Mouse (Mus musculus) forebrain, embryonic 12.5 days (tissue): Measurements from ENCODE around the gene Pam. TPM values are rescaled to one million over a fixed set of nuclear protein-coding genes. Genes with fewer than 3 reads are reported as not detected.

Experiments used
- ATAC-seq: fragments of 200-750 bp; cut with Nextera tagmentation; 2 replicates; pipeline ENCODE4 v1.8.0; 2017; ENCODE audit warnings: moderate TSS enrichment; ENCODE audit not compliant: low FRiP score
- H3K27ac ChIP-seq: fragments of 300-500 bp; sonication (generic); 2 replicates; pipeline ENCODE4 v1.5.1; 2016; ENCODE audit warnings: mild to moderate bottlenecking
- H3K27me3 ChIP-seq: fragments of 300-500 bp; sonication (generic); 2 replicates; pipeline ENCODE4 v1.6.1; 2016; ENCODE audit warnings: mild to moderate bottlenecking
- H3K36me3 ChIP-seq: fragments of 300-500 bp; sonication (generic); replicated peaks from 2 replicates; pipeline ENCODE4 v1.6.1; 2016; ENCODE audit warnings: mild to moderate bottlenecking
- H3K4me1 ChIP-seq: fragments of 300-500 bp; sonication (generic); 2 replicates; pipeline ENCODE4 v1.6.1; 2016
- H3K4me2 ChIP-seq: fragments of 300-500 bp; sonication (generic); 2 replicates; pipeline ENCODE4 v1.6.1; 2016; ENCODE audit warnings: mild to moderate bottlenecking, moderate library complexity
- H3K4me3 ChIP-seq: fragments of 300-500 bp; sonication (generic); replicated peaks from 2 replicates; pipeline ENCODE4 v1.5.1; 2016; ENCODE audit warnings: mild to moderate bottlenecking
- H3K9ac ChIP-seq: fragments of 300-500 bp; sonication (generic); 2 replicates; pipeline ENCODE4 v1.6.1; 2016; ENCODE audit warnings: mild to moderate bottlenecking
- H3K9me3 ChIP-seq: fragments of 300-500 bp; sonication (generic); 2 replicates; pipeline ENCODE4 v1.6.1; 2016
- WGBS: fragments of 180-500 bp; shearing (Covaris S2); methylation state at CpG from one replicate; pipeline ENCODE4 v1.1.7; 2016; 5-methylcytosine and 5-hydroxymethylcytosine counted together
- polyA plus RNA-seq: library from polyadenylated mRNA; unstranded; fragments of >200 nt; fragmentation: Nextera tagmentation; extraction: Ambion mirVana; gene quantifications from 2 replicates; pipeline ENCODE4 v1.2.1, GENCODE M21; 2016

Gene Pam
- polyA plus RNA-seq, 1 experiment from 2014 or later = 29.8 TPM

DNA sequence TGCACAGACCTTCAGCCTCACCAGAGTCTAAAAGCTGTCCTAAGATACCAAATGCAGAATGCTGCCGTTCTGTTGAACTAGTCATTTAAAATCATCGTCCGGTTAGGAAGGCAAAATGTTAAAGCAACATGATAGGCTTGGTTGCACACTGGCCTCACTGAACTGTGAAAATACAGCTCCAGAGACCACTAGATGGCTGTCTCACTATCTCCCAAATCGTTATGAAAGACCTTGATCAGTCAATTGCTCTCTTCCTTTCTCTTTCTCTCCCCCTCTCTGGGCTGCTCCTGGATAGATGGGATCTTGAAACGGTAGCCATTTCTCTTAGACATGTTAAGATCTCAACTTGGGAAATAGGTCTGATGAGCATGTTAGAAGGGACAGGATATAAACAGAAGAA, 223.0 kb downstream of the Pam start:
- H3K9ac ChIP-seq = no peak overlapping the region
- no peak overlapping the region for H3K4me2 ChIP-seq
- H3K27me3 ChIP-seq = no peaks in the 10 kb centered on the region
- no peaks in the 10 kb centered on the region for H3K4me1 ChIP-seq
- H3K4me3 ChIP-seq = no peak overlapping the region
- no peak for ATAC-seq
- no peaks in the 10 kb centered on the region for H3K9me3 ChIP-seq
- 56% methylated on average over 5 of the region's 5 CpGs for WGBS
- no peak overlapping the region for H3K27ac ChIP-seq
- no peaks in the 10 kb centered on the region for H3K36me3 ChIP-seq

DNA sequence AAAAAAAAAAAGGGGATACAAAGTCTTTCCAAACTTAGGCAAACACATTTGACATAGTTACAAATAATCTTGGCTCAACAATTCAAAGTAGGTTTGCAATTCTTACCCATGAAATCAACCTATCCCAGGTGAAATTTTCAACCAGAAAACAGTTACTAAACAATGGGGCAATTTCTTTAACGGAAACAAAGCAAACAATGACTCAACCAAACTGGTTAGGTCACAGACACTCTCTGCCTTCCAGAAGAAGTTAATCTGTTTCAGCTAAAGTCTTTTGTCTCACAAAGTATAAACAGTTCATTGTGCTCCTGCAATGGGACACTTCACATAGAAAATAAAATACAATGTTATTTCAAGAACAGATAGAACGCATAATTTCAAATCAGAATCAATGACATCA, 223.4 kb downstream of the Pam start:
- Histone ChIP-seq H3K9me3 (no peaks in the 10 kb centered on the region), H3K27ac (no peak overlapping the region), H3K4me3 (no peak overlapping the region), H3K9ac (no peak overlapping the region), H3K36me3 (no peaks in the 10 kb centered on the region), H3K4me2 (no peak overlapping the region), H3K4me1 (no peaks in the 10 kb centered on the region), H3K27me3 (no peaks in the 10 kb centered on the region)
- ATAC-seq = no peak
- 87% methylated on average over 2 of the region's 2 CpGs for WGBS

DNA sequence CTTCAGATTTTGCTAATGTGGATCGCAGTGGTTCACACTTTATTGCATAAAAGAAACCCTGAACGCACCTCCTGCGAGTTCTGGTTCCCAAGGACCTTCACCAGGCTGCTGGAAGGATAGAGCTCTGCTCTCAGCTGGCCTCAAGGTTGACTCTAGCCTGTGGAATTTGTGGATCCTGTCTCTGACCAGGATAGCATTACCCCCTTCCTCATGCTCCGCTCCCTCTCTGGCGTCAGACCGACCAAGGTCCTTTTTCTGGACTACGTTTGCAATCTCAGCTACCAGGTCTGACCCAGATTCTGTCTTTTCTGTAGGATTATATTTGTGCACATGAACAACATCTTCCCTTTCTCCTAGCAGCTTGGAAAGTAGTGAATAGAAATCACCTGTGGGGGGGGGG, 231.3 kb downstream of the Pam start:
- no peak overlapping the region for H3K4me3 ChIP-seq
- H3K27ac ChIP-seq = no peak overlapping the region
- ATAC-seq = no peak
- 96% methylated on average over 7 of the region's 7 CpGs for WGBS
- H3K27me3 ChIP-seq = no peaks in the 10 kb centered on the region
- H3K4me2 ChIP-seq = no peak overlapping the region
- H3K9me3 ChIP-seq = no peaks in the 10 kb centered on the region
- peaks cover 10% of the 10 kb centered on the region for H3K4me1 ChIP-seq
- H3K9ac ChIP-seq = no peak overlapping the region
- no peaks in the 10 kb centered on the region for H3K36me3 ChIP-seq

DNA sequence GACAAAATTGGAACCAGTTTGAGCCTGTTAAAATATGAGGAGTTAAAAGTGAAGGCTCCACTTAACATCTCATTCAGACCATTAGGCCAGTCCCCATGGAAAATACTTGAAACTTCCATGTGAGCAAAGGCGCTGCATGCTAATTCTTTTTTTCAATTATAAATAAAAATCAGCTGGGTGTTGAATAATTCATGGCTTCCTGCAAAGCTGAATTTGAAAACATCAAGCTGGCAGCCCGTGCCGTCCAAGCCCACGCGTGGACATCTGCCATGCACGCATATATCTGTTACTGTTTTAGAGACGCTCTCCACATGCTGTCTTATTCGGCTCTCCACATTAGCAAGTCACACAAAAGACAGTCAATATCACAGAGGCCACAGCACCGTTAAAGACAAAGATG, 232.3 kb downstream of the Pam start:
- H3K36me3 ChIP-seq = no peaks in the 10 kb centered on the region
- H3K27me3 ChIP-seq = no peaks in the 10 kb centered on the region
- H3K9ac ChIP-seq = no peak overlapping the region
- ATAC-seq = peak; percentile 84
- H3K27ac ChIP-seq = no peak overlapping the region
- no peaks in the 10 kb centered on the region for H3K9me3 ChIP-seq
- H3K4me2 ChIP-seq = no peak overlapping the region
- 37% methylated on average over 9 of the region's 9 CpGs for WGBS
- peaks cover 10% of the 10 kb centered on the region for H3K4me1 ChIP-seq
- H3K4me3 ChIP-seq = no peak overlapping the region

DNA sequence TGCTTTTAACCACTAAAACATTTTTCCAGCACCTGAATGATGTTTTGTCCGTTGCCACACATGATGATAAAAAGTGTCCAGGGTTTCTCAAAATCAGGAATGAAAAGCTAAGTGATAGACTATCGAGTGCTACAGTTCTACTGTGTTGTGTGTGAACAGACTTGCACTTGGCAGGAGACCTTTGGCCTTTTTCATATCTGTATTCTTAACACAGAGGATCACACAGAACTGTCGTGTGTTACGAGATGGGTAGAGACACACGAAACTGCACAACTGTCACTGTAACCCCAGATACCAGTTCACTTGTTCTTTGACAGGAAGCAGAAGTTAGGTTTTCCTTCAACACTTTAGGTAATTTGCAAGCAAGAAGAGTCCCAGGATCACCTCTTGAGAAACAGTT, 232.7 kb downstream of the Pam start:
- H3K4me3 ChIP-seq = no peak overlapping the region
- peaks cover 10% of the 10 kb centered on the region for H3K4me1 ChIP-seq
- H3K9ac ChIP-seq = no peak overlapping the region
- H3K27me3 ChIP-seq = no peaks in the 10 kb centered on the region
- no peaks in the 10 kb centered on the region for H3K9me3 ChIP-seq
- H3K27ac ChIP-seq = no peak overlapping the region
- peak; percentile 31; the same call in 1 of the 2 replicates for ATAC-seq
- no peaks in the 10 kb centered on the region for H3K36me3 ChIP-seq
- WGBS = 71% methylated on average over 5 of the region's 5 CpGs
- no peak overlapping the region for H3K4me2 ChIP-seq

DNA sequence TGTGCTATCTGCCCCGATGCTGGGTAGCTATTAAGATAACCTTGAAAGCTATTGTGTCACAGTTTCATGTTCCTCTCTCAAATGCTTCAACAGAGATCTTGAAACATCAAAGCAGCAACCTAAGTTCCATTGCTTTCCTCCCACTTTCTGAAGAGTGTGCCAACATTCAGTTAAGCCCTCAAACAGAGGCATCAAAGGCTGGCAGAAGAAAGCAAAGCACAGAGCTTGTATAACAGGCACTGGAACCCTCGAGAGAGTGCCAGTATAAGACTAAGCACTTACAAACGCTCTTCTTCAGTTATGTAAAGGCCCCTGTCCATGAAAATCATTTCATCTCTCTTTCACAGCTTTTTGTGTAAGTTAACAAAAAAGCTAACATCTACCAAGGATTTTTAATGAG, 241.2 kb downstream of the Pam start:
- ATAC-seq = no peak
- WGBS = 74% methylated on average over 3 of the region's 3 CpGs

DNA sequence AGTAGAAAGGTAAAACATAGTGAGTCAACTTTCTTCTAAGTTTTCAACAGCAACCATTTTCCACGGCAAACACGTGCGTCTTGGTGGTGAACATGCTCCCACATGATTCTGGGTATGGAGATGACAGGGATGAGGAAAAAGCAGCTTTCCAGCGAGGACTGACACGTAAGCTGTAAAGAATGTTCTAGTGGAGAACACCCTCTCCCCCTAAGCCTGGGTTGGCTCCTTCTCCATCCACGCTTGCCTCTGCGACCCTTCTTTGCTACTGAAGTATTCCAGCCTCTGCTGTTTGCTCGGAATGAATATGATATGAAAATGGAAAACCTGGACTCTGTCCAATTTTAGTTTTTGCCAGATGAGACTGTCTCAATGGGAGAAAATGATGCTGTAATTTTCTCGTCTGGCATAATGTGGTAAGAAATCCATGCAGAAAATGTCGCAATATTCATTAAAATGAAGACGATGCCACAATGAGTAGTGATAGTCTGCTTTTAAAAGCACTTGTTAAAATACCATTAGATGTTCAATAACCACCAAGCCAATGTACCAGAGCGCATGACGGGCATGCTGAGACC, 243.8 kb downstream of the Pam start:
- H3K4me3 ChIP-seq = no peak overlapping the region
- H3K4me2 ChIP-seq = no peak overlapping the region
- H3K27me3 ChIP-seq = no peaks in the 10 kb centered on the region
- H3K36me3 ChIP-seq = no peaks in the 10 kb centered on the region
- no peaks in the 10 kb centered on the region for H3K9me3 ChIP-seq
- peaks cover 21% of the 10 kb centered on the region for H3K4me1 ChIP-seq
- no peak for ATAC-seq
- H3K27ac ChIP-seq = no peak overlapping the region
- 92% methylated on average over 13 of the region's 13 CpGs for WGBS
- H3K9ac ChIP-seq = no peak overlapping the region

More for the DNA sequence above, 241.2 kb downstream of the Pam start:
- H3K36me3 ChIP-seq = no peaks in the 10 kb centered on the region
- H3K4me1 ChIP-seq = 0 out of 2 replicates have a peak, but pooled peaks cover 3% of the 10 kb centered on the region
- no peaks in the 10 kb centered on the region for H3K9me3 ChIP-seq
- no peak overlapping the region for H3K9ac ChIP-seq
- no peaks in the 10 kb centered on the region for H3K27me3 ChIP-seq
- H3K4me2 ChIP-seq = no peak overlapping the region
- H3K27ac ChIP-seq = no peak overlapping the region
- no peak overlapping the region for H3K4me3 ChIP-seq

DNA sequence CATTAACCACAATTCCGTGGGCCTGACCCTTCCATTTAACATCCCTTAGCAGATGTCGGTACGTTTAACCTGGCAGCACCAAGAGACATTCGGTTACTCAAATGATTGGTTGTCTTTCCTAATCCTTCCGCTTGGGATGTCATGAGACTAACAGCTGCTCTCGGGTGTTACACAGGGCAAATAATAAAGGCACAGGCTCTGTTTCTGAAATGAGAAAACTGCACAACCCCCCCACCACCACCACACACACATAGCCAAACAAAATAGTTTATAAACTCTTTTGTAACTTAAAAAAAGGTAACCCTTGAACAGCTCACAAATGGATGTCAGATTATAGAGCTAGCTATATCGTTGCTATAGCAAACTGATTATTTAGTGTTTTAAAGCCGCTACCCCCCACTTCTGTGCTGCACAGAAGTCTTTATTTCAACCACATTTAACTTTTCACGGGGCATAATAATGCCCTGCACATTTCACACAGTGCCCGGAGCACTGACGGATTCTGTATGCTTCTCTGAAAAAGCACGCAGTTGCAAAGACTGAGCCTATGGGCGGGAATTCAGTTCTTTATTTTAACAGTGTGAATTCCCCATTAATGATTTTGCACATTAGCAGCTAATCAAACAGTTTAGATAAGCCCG, 246.7 kb downstream of the Pam start:
- H3K9me3 ChIP-seq = no peaks in the 10 kb centered on the region
- ATAC-seq = peak; percentile 83
- H3K4me1 ChIP-seq = peaks cover 21% of the 10 kb centered on the region
- WGBS = 10% methylated on average over 14 of the region's 14 CpGs
- H3K4me3 ChIP-seq = no peak overlapping the region
- peak overlapping the region; percentile 32 for H3K4me2 ChIP-seq
- H3K36me3 ChIP-seq = no peaks in the 10 kb centered on the region
- no peak overlapping the region for H3K9ac ChIP-seq
- peak overlapping the region; percentile 36; the same call in 1 of the 2 replicates for H3K27ac ChIP-seq
- no peaks in the 10 kb centered on the region for H3K27me3 ChIP-seq

DNA sequence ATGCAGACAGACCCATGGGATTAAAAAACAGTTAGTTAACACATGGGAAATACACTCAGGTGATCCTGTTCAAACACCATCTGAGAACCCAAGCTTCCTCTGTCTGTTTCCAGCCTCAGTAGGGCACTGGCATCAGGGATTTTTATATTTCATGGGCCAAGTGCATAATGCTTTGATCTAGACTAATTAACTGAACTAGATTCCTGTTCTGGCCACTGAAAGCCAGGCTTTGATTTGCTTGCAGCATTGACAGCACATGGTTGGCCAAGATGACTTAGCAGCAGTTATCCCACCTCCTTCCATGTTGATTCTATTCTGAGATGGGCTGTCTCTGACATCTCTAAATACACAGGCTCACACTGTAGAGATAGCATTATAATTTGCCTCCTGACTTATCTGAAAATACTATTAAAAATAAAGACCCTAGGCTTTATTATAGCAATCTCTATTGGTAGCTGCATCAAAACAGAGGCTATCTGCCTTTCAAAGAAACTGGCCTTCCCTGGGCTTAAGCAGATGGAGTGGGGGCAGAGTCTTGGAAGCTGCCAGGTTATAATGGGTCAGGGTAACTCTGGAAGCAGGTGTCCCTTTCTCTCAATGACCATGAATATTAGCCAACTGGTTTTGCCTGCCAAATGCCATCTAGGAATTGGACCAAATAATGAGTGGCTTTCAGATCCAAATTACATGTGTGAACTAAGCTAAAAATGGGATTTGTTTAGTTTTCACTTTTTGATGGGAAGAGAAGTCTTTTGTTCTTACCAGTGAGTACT, 252.0 kb downstream of the Pam start:
- no peak overlapping the region for H3K9ac ChIP-seq
- H3K27me3 ChIP-seq = no peaks in the 10 kb centered on the region
- H3K4me2 ChIP-seq = no peak overlapping the region
- H3K4me1 ChIP-seq = peaks cover 10% of the 10 kb centered on the region
- no peak for ATAC-seq
- H3K4me3 ChIP-seq = no peak overlapping the region
- H3K9me3 ChIP-seq = no peaks in the 10 kb centered on the region
- no peaks in the 10 kb centered on the region for H3K36me3 ChIP-seq
- H3K27ac ChIP-seq = no peak overlapping the region

DNA sequence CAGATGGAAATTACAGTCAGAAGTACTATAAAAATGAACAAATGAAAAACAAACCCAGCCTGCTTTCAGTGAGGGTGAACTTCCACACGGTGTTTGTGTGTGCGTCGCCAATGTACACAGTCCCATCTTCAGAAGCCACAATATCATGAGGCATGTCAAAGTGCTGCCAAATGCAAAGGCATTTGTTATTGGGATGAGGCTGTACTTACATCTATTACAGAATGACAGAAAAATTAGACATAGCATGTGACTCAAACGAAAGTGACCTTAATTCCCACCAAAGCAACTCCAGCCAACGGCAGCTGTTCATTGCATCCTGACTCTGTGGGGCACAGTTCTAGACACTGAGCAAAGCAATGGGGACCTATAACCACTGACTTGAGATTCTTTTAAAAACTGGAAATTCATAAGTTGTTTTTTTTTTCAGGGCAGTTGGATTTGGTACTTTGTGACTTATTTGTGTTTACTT, 261.1 kb downstream of the Pam start:
- Histone ChIP-seq H3K4me1 (no peaks in the 10 kb centered on the region; the same call in 1 of the 2 replicates), H3K4me2 (no peak overlapping the region), H3K9ac (no peak overlapping the region), H3K4me3 (no peak overlapping the region), H3K27ac (no peak overlapping the region), H3K9me3 (no peaks in the 10 kb centered on the region), H3K36me3 (no peaks in the 10 kb centered on the region), H3K27me3 (no peaks in the 10 kb centered on the region)
- ATAC-seq = no peak
- WGBS = 95% methylated on average over 5 of the region's 5 CpGs

DNA sequence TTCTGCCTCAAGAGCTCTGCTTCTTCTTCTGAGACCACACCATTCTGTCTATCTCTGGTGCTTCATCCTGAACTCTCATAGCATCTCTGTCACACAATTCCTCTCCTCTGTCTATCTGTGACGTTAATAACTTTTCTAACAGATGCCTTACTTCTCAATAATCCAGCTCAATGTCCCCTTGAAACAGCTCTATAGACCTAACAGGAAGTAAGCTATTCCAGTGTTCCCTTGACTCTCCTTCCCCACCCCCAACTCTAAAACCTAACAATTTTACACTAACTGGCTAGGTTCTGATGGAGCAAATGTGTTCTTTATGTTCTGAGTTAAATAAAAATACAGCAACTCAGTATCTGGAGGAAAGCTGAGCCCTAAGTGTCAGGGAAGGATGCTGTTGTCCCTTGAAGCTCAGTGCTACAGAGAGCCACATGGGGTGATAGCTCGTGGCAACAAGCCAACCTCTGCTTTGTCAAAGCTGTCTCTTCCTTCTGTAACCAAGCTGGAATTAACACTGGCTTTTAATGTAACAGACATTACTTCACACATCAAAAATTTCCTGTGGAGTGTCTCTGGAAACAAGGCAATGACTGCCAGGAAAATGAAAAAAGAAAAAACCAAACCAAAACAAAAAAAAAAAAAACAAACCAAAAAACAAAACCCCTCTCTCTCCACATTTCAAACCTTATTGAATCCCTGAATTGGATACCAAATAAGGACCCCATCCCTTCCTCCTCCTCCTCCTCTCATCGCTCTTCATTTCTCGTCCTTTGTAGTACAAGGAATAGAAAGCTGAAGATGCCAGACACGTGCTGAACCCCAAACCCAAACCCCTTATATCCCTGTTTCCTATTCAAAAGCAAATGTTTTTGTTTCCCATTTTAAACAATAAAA, 261.7 kb downstream of the Pam start:
- Histone ChIP-seq H3K27me3 (no peaks in the 10 kb centered on the region), H3K9ac (no peak overlapping the region), H3K4me1 (no peaks in the 10 kb centered on the region; the same call in 1 of the 2 replicates), H3K4me3 (no peak overlapping the region), H3K36me3 (no peaks in the 10 kb centered on the region), H3K9me3 (no peaks in the 10 kb centered on the region), H3K4me2 (no peak overlapping the region), H3K27ac (no peak overlapping the region)
- 69% methylated on average over 5 of the region's 5 CpGs for WGBS
- peak; percentile 55; the same call in 1 of the 2 replicates for ATAC-seq

DNA sequence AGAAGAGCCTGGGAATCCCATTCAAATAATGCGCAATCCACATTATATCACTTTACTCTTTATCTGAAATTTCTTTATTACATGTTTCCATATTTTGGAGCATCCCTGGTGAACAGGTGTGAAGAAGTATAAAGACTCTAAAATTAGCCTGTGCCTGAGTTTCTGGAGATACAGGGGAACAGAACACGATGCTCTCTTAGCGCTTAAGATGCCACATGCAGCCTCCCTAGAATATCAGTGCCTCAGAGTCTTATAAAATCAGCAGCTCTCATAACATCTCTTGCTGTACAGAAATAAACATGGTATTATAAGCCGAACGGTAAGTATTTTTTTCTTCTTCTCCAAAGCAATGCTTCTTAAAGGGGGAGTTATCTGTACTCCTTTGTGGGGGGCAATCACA, 267.4 kb downstream of the Pam start:
- H3K4me1 ChIP-seq = no peaks in the 10 kb centered on the region
- H3K4me2 ChIP-seq = no peak overlapping the region
- H3K27me3 ChIP-seq = no peaks in the 10 kb centered on the region
- no peaks in the 10 kb centered on the region for H3K36me3 ChIP-seq
- H3K9ac ChIP-seq = no peak overlapping the region
- WGBS = 95% methylated on average over 5 of the region's 5 CpGs
- no peak overlapping the region for H3K4me3 ChIP-seq
- H3K27ac ChIP-seq = no peak overlapping the region
- no peak for ATAC-seq
- H3K9me3 ChIP-seq = no peaks in the 10 kb centered on the region
